Mouse (Mus musculus) CD4-positive naive resting alpha-beta T cell, adult 76 days (primary cell): Measurements from ENCODE around the gene Dgkd. TPM values are rescaled to one million over a fixed set of nuclear protein-coding genes. Genes with fewer than 3 reads are reported as not detected.

ENCODE experiments used
- total RNA-seq: library from RNA; stranded (reverse); gene quantifications from one replicate; pipeline ENCODE4 v1.2.4, GENCODE M21; 2023

The Dgkd gene
- 267 TPM for total RNA-seq

DNA sequence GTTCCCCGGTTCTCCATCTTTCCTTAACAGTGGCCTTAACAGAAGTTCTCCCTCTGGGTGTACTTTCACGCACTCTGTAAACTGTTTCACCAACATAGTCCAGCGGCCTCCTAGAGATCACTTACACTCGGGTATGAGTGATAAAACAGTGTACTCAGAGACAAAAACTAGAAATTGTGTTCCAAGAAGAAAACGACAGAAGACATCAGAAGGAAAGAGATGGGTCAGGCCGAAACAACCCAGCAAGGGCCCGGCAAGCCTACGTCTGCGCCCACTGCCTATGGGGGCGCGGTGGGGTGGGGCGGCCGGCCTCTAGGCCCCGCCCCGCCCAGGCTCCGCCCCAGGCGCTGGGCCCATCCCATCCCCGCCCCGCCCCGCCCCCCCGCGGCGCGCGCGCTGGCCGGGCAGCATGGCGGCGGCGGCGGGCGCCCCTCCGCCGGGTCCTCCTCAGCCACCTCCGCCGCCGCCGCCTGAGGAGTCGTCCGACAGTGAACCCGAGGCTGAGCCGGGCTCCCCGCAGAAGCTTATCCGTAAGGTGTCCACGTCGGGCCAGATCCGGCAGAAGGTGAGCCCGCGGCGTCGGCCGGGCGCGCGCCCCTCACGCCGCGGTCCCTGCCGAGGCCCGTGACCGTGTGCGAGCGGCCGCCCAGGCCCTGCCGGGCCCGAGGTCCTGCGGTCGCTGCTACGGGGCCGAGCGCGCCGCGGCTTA, at the start of gene Dgkd:
Gene Dgkd (plus strand): TSS at position 396 of the 709 bp plus-strand sequence.

DNA sequence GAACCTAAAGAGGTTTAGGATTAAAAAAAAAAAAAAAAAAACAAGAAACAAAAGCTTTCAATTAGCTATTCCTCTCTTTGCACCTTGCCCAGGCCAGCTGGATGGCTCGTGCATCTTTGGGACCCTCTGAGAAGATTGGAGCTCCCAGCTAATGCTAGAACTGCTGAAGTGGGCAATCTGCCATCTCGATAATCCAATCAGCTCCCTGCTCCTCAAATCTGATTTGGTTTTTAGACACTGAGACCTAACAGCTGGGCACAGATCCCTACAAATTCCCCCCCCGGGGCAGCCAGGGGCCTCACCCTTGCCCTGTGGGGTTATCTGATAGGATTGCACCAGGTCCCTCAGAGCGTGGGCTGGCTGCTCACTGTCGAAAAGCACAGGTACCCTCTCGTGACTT, 49.5 kb upstream of the Dgkd start, which contains the start of gene Sag:
Gene Sag (plus strand): TSS at position 105 of the 400 bp plus-strand sequence.

Other genes with a start within 250 kb of the Dgkd start
- gene Inpp5d, start 233.0 kb upstream of the Dgkd start, total RNA-seq: 276 TPM
- 112 TPM for gene Atg16l1, start 97.4 kb upstream of the Dgkd start, total RNA-seq
- gene Sag, start 49.6 kb upstream of the Dgkd start, total RNA-seq: 9.5 TPM
- gene Usp40, start 155.3 kb downstream of the Dgkd start, total RNA-seq: 21.5 TPM
- not detected for gene Ugt1a10, start 202.1 kb downstream of the Dgkd start, total RNA-seq
- not detected for gene Ugt1a9, start 217.5 kb downstream of the Dgkd start, total RNA-seq
- not detected for gene Ugt1a8, start 234.5 kb downstream of the Dgkd start, total RNA-seq
- 0.35 TPM for gene Ugt1a7c, start 241.8 kb downstream of the Dgkd start, total RNA-seq
- gene Ugt1a6b, start 250.0 kb downstream of the Dgkd start, total RNA-seq: not detected